Mouse (Mus musculus) testis, postnatal 10 days (tissue): ENCODE measurements around the gene Cwc15.
A peak's percentile ranks its signal among the peaks of the same experiment; 100 is the strongest.
"Not testable (repeated sequence)": the region's sequence is repeated elsewhere in the genome, so short reads cannot be mapped to it uniquely, and the experiment has no call there.

ENCODE experiments used
- DNase-seq: peaks from one replicate; pipeline ENCODE4 v3.0.0; 2021; ENCODE audit warnings: low spot score

The Cwc15 gene

GRCm38 (mm10) chr9:14500023-14500915, at the start of gene Cwc15, which contains the start of gene Kdm4d:
Gene Cwc15, plus strand, starts transcription at chr9:14500617.
Gene Kdm4d, minus strand, starts transcription at chr9:14500482.
- DNase-seq, result peak; percentile 96

GRCm38 (mm10) chr9:14451120-14451519, 49.3 kb upstream of the Cwc15 start:
- DNase-seq, result not testable (repeated sequence)

GRCm38 (mm10) chr9:14456320-14456719, 44.1 kb upstream of the Cwc15 start:
- no peak for DNase-seq

GRCm38 (mm10) chr9:14462536-14462935, 37.9 kb upstream of the Cwc15 start:
- not testable (repeated sequence) for DNase-seq

GRCm38 (mm10) chr9:14463668-14464067, 36.7 kb upstream of the Cwc15 start:
- not testable (repeated sequence) for DNase-seq

- DNase-seq, result no peak
These were observed 1.3 kb upstream of the Cwc15 start for GRCm38 (mm10) chr9:14498896-14499705.

GRCm38 (mm10) chr9:14500916-14501424, 553 bp downstream of the Cwc15 start:
- DNase-seq, result no peak

GRCm38 (mm10) chr9:14512633-14513445, 12.4 kb downstream of the Cwc15 start:
- peak; percentile 62 for DNase-seq

GRCm38 (mm10) chr9:14517296-14517695, 16.9 kb downstream of the Cwc15 start:
- no peak for DNase-seq

- no peak for DNase-seq
These were observed 17.7 kb downstream of the Cwc15 start for GRCm38 (mm10) chr9:14518105-14518504.

- DNase-seq, result no peak
These were observed 20.7 kb downstream of the Cwc15 start for GRCm38 (mm10) chr9:14520971-14521670.

GRCm38 (mm10) chr9:14521695-14522094, 21.3 kb downstream of the Cwc15 start:
- DNase-seq, result no peak

GRCm38 (mm10) chr9:14523408-14524043, 23.1 kb downstream of the Cwc15 start:
- DNase-seq, result peak; percentile 83

GRCm38 (mm10) chr9:14530004-14530403, 29.6 kb downstream of the Cwc15 start:
- no peak for DNase-seq

- DNase-seq, result no peak
These were observed 31.9 kb downstream of the Cwc15 start for GRCm38 (mm10) chr9:14532283-14532682.

- no peak for DNase-seq
These were observed 33.2 kb downstream of the Cwc15 start for GRCm38 (mm10) chr9:14533659-14534058.

GRCm38 (mm10) chr9:14534833-14535456, 34.5 kb downstream of the Cwc15 start:
- DNase-seq, result no peak

- DNase-seq, result no peak
These were observed 43.8 kb downstream of the Cwc15 start for GRCm38 (mm10) chr9:14544034-14544757.

GRCm38 (mm10) chr9:14547584-14548365, 47.4 kb downstream of the Cwc15 start:
- no peak for DNase-seq
